ENCODE assay signal across 13 mouse cellular contexts in genomic region chr10:45193330-45194310, GRCm38 (mm10). TPM values are rescaled to one million over a fixed set of nuclear protein-coding genes. Genes with fewer than 3 reads are reported as not detected.
DNase-seq lines count a peak whose midpoint lies in the region; ATAC-seq and TF ChIP-seq lines count a peak whose summit lies in the region.
"Had no signal": no experiment of that assay in that cellular context is flagged by ENCODE, and none has a peak within 500 bp of the region (broad histone marks: within the 10 kb centered on the region; RNA-seq: fewer than 3 reads in every experiment).

No protein-coding gene starts in this region.

- WGBS in heart, embryonic 16.5 days, result 66% methylated on average over 14 of the region's 14 CpGs
- 52% methylated on average over 14 of the region's 14 CpGs for WGBS in embryonic facial prominence, embryonic 14.5 days
- 51% methylated on average over 14 of the region's 14 CpGs for WGBS in midbrain, embryonic 15.5 days

- H3K9ac ChIP-seq in heart, embryonic 16.5 days (ENCODE audit: low read length), result no peak overlapping the region
- H3K9ac ChIP-seq in ES-E14 (ENCODE audit: insufficient read depth, low read depth, low read length, poor library complexity, severe bottlenecking), result no peak overlapping the region
- H3K9ac ChIP-seq in embryonic facial prominence, embryonic 14.5 days (ENCODE audit: low read depth, low read length), result no peak overlapping the region
- H3K9ac ChIP-seq in midbrain, embryonic 15.5 days, result no peak overlapping the region

- no peak for DNase-seq in heart, postnatal 10 days
- DNase-seq in ES-E14 (ENCODE audit: low read depth, low spot score), result peak; percentile 30
- peak; percentile 29 for DNase-seq in embryonic facial prominence, embryonic 14.5 days (ENCODE audit: low spot score)
- DNase-seq in right cerebral cortex, postnatal 36 days (ENCODE audit: low spot score in 2 of 2), result no peak
- no peak for DNase-seq in gastrocnemius, adult 18-20 months (ENCODE audit: low spot score)
- no peak for DNase-seq in layer of hippocampus, adult 9-11 months
- DNase-seq: cerebellum, adult 9-10 months; gastrocnemius, postnatal 14 days; kidney, postnatal 4 days; lung, adult 2 months; thymus, adult 18-20 months had no signal

- no peaks in the 10 kb centered on the region for H3K36me3 ChIP-seq in heart, embryonic 16.5 days (ENCODE audit: control insufficient read depth, insufficient read depth)
- no peaks in the 10 kb centered on the region for H3K36me3 ChIP-seq in ES-E14 (ENCODE audit: control insufficient read depth, insufficient read depth, low read length, poor library complexity, severe bottlenecking)
- H3K36me3 ChIP-seq in embryonic facial prominence, embryonic 14.5 days (ENCODE audit: control insufficient read depth, insufficient read depth, low read length), result no peaks in the 10 kb centered on the region
- H3K36me3 ChIP-seq in midbrain, embryonic 15.5 days (replicated peaks), result no peaks in the 10 kb centered on the region

- H3K4me3 ChIP-seq in heart, embryonic 16.5 days (ENCODE audit: low read length), result no peak overlapping the region
- H3K4me3 ChIP-seq in ES-E14 (ENCODE audit: insufficient read depth in 1 of 2, low read depth in 1 of 2, low read length in 2 of 2, poor library complexity in 1 of 2, severe bottlenecking in 1 of 2), result no peak overlapping the region
- no peak overlapping the region for H3K4me3 ChIP-seq in embryonic facial prominence, embryonic 14.5 days (ENCODE audit: low read depth, low read length)
- no peak overlapping the region for H3K4me3 ChIP-seq in midbrain, embryonic 15.5 days

- peak overlapping the region; percentile 26 for H3K27ac ChIP-seq in heart, embryonic 16.5 days (ENCODE audit: low read length)
- H3K27ac ChIP-seq in ES-E14 (ENCODE audit: insufficient read depth, low read depth, low read length, poor library complexity, severe bottlenecking), result no peak overlapping the region
- no peak overlapping the region for H3K27ac ChIP-seq in embryonic facial prominence, embryonic 14.5 days (replicated peaks; ENCODE audit: low read depth, low read length)
- H3K27ac ChIP-seq in midbrain, embryonic 15.5 days, result peak overlapping the region; percentile 48; the same call in 1 of the 2 replicates

- peaks cover 8% of the 10 kb centered on the region for H3K4me1 ChIP-seq in heart, embryonic 16.5 days (ENCODE audit: control insufficient read depth, insufficient read depth, low read length)
- H3K4me1 ChIP-seq in ES-E14 (ENCODE audit: control insufficient read depth in 2 of 2, insufficient read depth in 2 of 2, low read length in 2 of 2, poor library complexity in 1 of 2), result peaks cover 0 to 15% of the 10 kb centered on the region in 2 experiments; a peak in 2 of 4 replicates
- H3K4me1 ChIP-seq in embryonic facial prominence, embryonic 14.5 days (ENCODE audit: control insufficient read depth, insufficient read depth, low read length), result no peaks in the 10 kb centered on the region
- H3K4me1 ChIP-seq in midbrain, embryonic 15.5 days, result peaks cover 7% of the 10 kb centered on the region

- no peaks in the 10 kb centered on the region for H3K27me3 ChIP-seq in heart, embryonic 16.5 days (ENCODE audit: control insufficient read depth, insufficient read depth, low read length)
- H3K27me3 ChIP-seq in embryonic facial prominence, embryonic 14.5 days (replicated peaks; ENCODE audit: control insufficient read depth, insufficient read depth, low read length), result no peaks in the 10 kb centered on the region
- no peaks in the 10 kb centered on the region for H3K27me3 ChIP-seq in midbrain, embryonic 15.5 days (replicated peaks)

- 0 out of 2 replicates have a peak, but pooled peaks cover 2% of the 10 kb centered on the region for H3K9me3 ChIP-seq in heart, embryonic 16.5 days (replicated peaks; ENCODE audit: control insufficient read depth, low read length)
- H3K9me3 ChIP-seq in ES-E14 (ENCODE audit: control insufficient read depth, insufficient read depth, low read depth, low read length), result no peaks in the 10 kb centered on the region
- H3K9me3 ChIP-seq in embryonic facial prominence, embryonic 14.5 days (ENCODE audit: control insufficient read depth, low read length), result peaks cover 5% of the 10 kb centered on the region; the same call in 1 of the 2 replicates
- no peaks in the 10 kb centered on the region for H3K9me3 ChIP-seq in midbrain, embryonic 15.5 days

- intact Hi-C loops in heart, postnatal 10 days (cut with DNase I), result no loop called here

- ATAC-seq in heart, embryonic 16.5 days (replicated peaks; ENCODE audit: extremely low read depth, insufficient read depth, low FRiP score), result no peak
- peak; percentile 26; the same call in 1 of the 2 replicates for ATAC-seq in embryonic facial prominence, embryonic 14.5 days (ENCODE audit: low read depth)
- peak; percentile 72 for ATAC-seq in midbrain, embryonic 15.5 days (replicated peaks)

- H3K4me2 ChIP-seq in heart, embryonic 16.5 days (ENCODE audit: low read depth, low read length), result no peak overlapping the region
- H3K4me2 ChIP-seq in embryonic facial prominence, embryonic 14.5 days (ENCODE audit: low read depth, low read length), result no peak overlapping the region
- no peak overlapping the region for H3K4me2 ChIP-seq in midbrain, embryonic 15.5 days

- in situ Hi-C loops in ES-E14 (cut with MboI; ENCODE audit: low sequenced_read_pairs in 2 of 2, unreplicated experiment in 2 of 2), result no loop called here

TF ChIP-seq in ES-E14, 5 proteins besides CTCF, POLR2A, EP300 and RAD21:
- TF ChIP-seq HCFC1 (IDR thresholded peaks at IDR 0.05; ENCODE audit: borderline replicate concordance, insufficient read depth, low read length) (no peak), ZNF384 (IDR thresholded peaks at IDR 0.05; ENCODE audit: low read depth, low read length) (no peak), MAFK (IDR thresholded peaks at IDR 0.05; ENCODE audit: insufficient read depth, low read depth, low read length) (no peak), ZC3H11A (IDR thresholded peaks at IDR 0.05; ENCODE audit: borderline replicate concordance, low read depth, low read length) (no peak), CHD2 (IDR thresholded peaks at IDR 0.05; ENCODE audit: low read depth, low read length) (no peak)

RNA-seq across cellular contexts. Expression of gene Popdc3, which starts 15.7 kb away (rescaled TPM):
- 46.9 and 48.4 TPM in 2 replicates for polyA plus RNA-seq in heart, embryonic 16.5 days (2015; fragmentation: Nextera tagmentation; extraction: Ambion mirVana)
- 10 to 100 TPM; 22.1 to 22.7 TPM for total RNA-seq in heart, postnatal 10 days (2021)
- total RNA-seq in ES-E14 (2012; rRNA removed), result 0.85 and 0.90 TPM in 2 replicates
- 3.0 and 3.8 TPM in 2 replicates for polyA plus RNA-seq in embryonic facial prominence, embryonic 14.5 days (2014; fragmentation: Nextera tagmentation; extraction: Ambion mirVana)
- 0.96 and 1.2 TPM in 2 replicates for polyA plus RNA-seq in midbrain, embryonic 15.5 days (2015; fragmentation: Nextera tagmentation; extraction: Ambion mirVana)
- 10 to 100 TPM; 50.9 to 64.4 TPM for total RNA-seq in gastrocnemius, adult 18-20 months (2021)

Comparison
In these comparisons a context has a peak if more than half of its experiments do, and no peak if none do; other contexts are left out.
1. H3K27ac ChIP-seq: peak in heart, embryonic 16.5 days (single experiment) and midbrain, embryonic 15.5 days (single experiment); none in ES-E14 (single experiment) and embryonic facial prominence, embryonic 14.5 days (single experiment).
2. DNase-seq: peak in ES-E14 (single experiment) and embryonic facial prominence, embryonic 14.5 days (single experiment); none in heart, postnatal 10 days (0 of 2), right cerebral cortex, postnatal 36 days (0 of 2), gastrocnemius, adult 18-20 months (single experiment) and layer of hippocampus, adult 9-11 months (single experiment).
3. RNA of gene Popdc3, which starts 15.7 kb away (total RNA-seq): 50.9 to 64.4 TPM in gastrocnemius, adult 18-20 months and 22.1 to 22.7 TPM in heart, postnatal 10 days; 0.85 to 0.90 TPM in ES-E14; every median in the first group is over 10 times any median in the second.